Mouse (Mus musculus): ENCODE measurements around the gene Lbr. TPM values are rescaled to one million over a fixed set of nuclear protein-coding genes. Genes with fewer than 3 reads are reported as not detected.
"Not testable (repeated sequence)": the region's sequence is repeated elsewhere in the genome, so short reads cannot be mapped to it uniquely, and the experiment has no call there.

Lbr gene
- polyA plus RNA-seq, 1 experiment: 17.8 TPM

DNA sequence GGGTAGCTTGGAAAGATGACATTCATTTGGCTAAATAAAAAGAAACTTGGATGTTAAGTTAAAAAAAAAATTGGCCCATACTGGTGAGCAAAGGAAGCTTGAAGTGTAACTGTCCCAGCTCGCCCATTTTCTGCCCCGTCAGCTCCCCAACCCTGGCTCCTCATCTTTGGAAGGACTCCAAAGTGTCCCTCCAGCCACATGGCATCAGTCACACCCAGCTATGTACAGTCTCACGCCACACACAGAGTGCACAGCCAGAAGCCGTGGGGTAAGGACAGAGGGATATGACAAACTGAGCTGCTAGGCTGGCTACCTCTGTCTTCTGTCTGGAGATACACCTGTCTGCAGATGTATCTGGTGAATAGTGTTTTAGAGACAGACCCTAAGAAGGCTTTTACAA lies 42.2 kb downstream of the Lbr start:
- Histone ChIP-seq H3K27me3 (ENCODE audit: control insufficient read depth, insufficient read depth, low read length) (no peaks in the 10 kb centered on the region), H3K27ac (ENCODE audit: insufficient read depth, low read length) (no peak overlapping the region), H3K4me1 (ENCODE audit: control insufficient read depth, insufficient read depth, low read length) (peaks cover 2% of the 10 kb centered on the region; the same call in 1 of the 2 replicates), H3K4me3 (replicated peaks; ENCODE audit: insufficient read depth, low read depth, low read length) (no peak overlapping the region)
- WGBS: 26% methylated on average over 4 of the region's 4 CpGs
- TF ChIP-seq CTCF (IDR thresholded peaks at IDR 0.05; ENCODE audit: borderline replicate concordance, insufficient read depth, low read depth, low read length): no peak
- TF ChIP-seq POLR2A (IDR thresholded peaks at IDR 0.05; ENCODE audit: borderline replicate concordance, insufficient read depth, low read length): no peak
- no peak for DNase-seq

DNA sequence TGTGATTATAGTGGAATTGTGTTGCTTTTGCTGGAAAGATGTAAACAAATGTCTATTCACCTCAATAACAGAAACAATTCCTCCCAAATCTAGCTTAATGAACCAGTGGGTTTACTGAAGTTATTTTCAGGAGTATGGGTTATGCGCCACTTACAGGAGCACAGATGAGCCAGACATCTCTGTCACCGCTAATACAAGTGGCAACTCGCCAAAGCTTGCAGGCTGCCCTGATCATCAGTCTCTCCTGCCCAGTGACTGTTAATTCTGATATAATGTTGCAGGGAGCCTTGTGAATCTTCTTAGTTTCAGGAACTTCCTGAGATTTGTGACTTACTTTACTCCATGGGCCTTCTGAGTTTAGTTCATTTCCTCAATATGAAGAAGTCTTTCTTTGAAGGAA lies 42.9 kb downstream of the Lbr start:
- no peaks in the 10 kb centered on the region for H3K27me3 ChIP-seq (ENCODE audit: control insufficient read depth, insufficient read depth, low read length)
- DNase-seq: no peak
- no peak for TF ChIP-seq CTCF (IDR thresholded peaks at IDR 0.05; ENCODE audit: borderline replicate concordance, insufficient read depth, low read depth, low read length)
- TF ChIP-seq POLR2A (IDR thresholded peaks at IDR 0.05; ENCODE audit: borderline replicate concordance, insufficient read depth, low read length): no peak
- H3K27ac ChIP-seq (ENCODE audit: insufficient read depth, low read length): no peak overlapping the region
- H3K4me1 ChIP-seq (ENCODE audit: control insufficient read depth, insufficient read depth, low read length): peaks cover 2% of the 10 kb centered on the region; the same call in 1 of the 2 replicates
- 49% methylated on average over 3 of the region's 3 CpGs for WGBS
- H3K4me3 ChIP-seq (replicated peaks; ENCODE audit: insufficient read depth, low read depth, low read length): no peak overlapping the region

GRCm38 (mm10) chr1:181793541-181793940 lies 49.3 kb downstream of the Lbr start:
- Histone ChIP-seq H3K27me3 (ENCODE audit: control insufficient read depth, insufficient read depth, low read length) (no peaks in the 10 kb centered on the region), H3K4me3 (replicated peaks; ENCODE audit: insufficient read depth, low read depth, low read length) (no peak overlapping the region), H3K4me1 (ENCODE audit: control insufficient read depth, insufficient read depth, low read length) (no peaks in the 10 kb centered on the region), H3K27ac (ENCODE audit: insufficient read depth, low read length) (no peak overlapping the region)
- peak in 1 of 2 experiments; percentile 23 for DNase-seq
- TF ChIP-seq POLR2A (IDR thresholded peaks at IDR 0.05; ENCODE audit: borderline replicate concordance, insufficient read depth, low read length) (no peak), CTCF (IDR thresholded peaks at IDR 0.05; ENCODE audit: borderline replicate concordance, insufficient read depth, low read depth, low read length) (no peak)
- WGBS: 34% methylated on average over 2 of the region's 2 CpGs

- TF ChIP-seq CTCF (IDR thresholded peaks at IDR 0.05; ENCODE audit: borderline replicate concordance, insufficient read depth, low read depth, low read length): no peak
- no peak for TF ChIP-seq POLR2A (IDR thresholded peaks at IDR 0.05; ENCODE audit: borderline replicate concordance, insufficient read depth, low read length)
- no peak for DNase-seq
- 18% methylated on average over 6 of the region's 6 CpGs for WGBS
- Histone ChIP-seq H3K4me3 (replicated peaks; ENCODE audit: insufficient read depth, low read depth, low read length) (no peak overlapping the region), H3K27me3 (ENCODE audit: control insufficient read depth, insufficient read depth, low read length) (no peaks in the 10 kb centered on the region), H3K27ac (ENCODE audit: insufficient read depth, low read length) (no peak overlapping the region), H3K4me1 (ENCODE audit: control insufficient read depth, insufficient read depth, low read length) (no peaks in the 10 kb centered on the region)
Measured at GRCm38 (mm10) chr1:181789952-181790351, 52.9 kb downstream of the Lbr start.

GRCm38 (mm10) chr1:181782600-181782999 lies 60.2 kb downstream of the Lbr start:
- H3K27ac ChIP-seq (ENCODE audit: insufficient read depth, low read length); H3K4me3 ChIP-seq (replicated peaks; ENCODE audit: insufficient read depth, low read depth, low read length); H3K27me3 ChIP-seq (ENCODE audit: control insufficient read depth, insufficient read depth, low read length); H3K4me1 ChIP-seq (ENCODE audit: control insufficient read depth, insufficient read depth, low read length): not testable (repeated sequence)
- DNase-seq: peak in 1 of 2 experiments; percentile 1
- 95% methylated on average over 11 of the region's 11 CpGs for WGBS

- no peak overlapping the region for H3K4me3 ChIP-seq (replicated peaks; ENCODE audit: insufficient read depth, low read depth, low read length)
- H3K4me1 ChIP-seq (ENCODE audit: control insufficient read depth, insufficient read depth, low read length): no peaks in the 10 kb centered on the region
- H3K27ac ChIP-seq (ENCODE audit: insufficient read depth, low read length): no peak overlapping the region
- WGBS: 59% methylated on average over 1 of the region's 1 CpGs
- no peak for DNase-seq
- no peak for TF ChIP-seq CTCF (IDR thresholded peaks at IDR 0.05; ENCODE audit: borderline replicate concordance, insufficient read depth, low read depth, low read length)
- TF ChIP-seq POLR2A (IDR thresholded peaks at IDR 0.05; ENCODE audit: borderline replicate concordance, insufficient read depth, low read length): no peak
- H3K27me3 ChIP-seq (ENCODE audit: control insufficient read depth, insufficient read depth, low read length): no peaks in the 10 kb centered on the region
Measured at GRCm38 (mm10) chr1:181776541-181776940, 66.3 kb downstream of the Lbr start.

- no peak overlapping the region for H3K4me3 ChIP-seq (replicated peaks; ENCODE audit: insufficient read depth, low read depth, low read length)
- DNase-seq: no peak
- TF ChIP-seq CTCF (IDR thresholded peaks at IDR 0.05; ENCODE audit: borderline replicate concordance, insufficient read depth, low read depth, low read length) (no peak), POLR2A (IDR thresholded peaks at IDR 0.05; ENCODE audit: borderline replicate concordance, insufficient read depth, low read length) (no peak)
- WGBS: 76% methylated on average over 3 of the region's 3 CpGs
- H3K4me1 ChIP-seq (ENCODE audit: control insufficient read depth, insufficient read depth, low read length): no peaks in the 10 kb centered on the region
- H3K27ac ChIP-seq (ENCODE audit: insufficient read depth, low read length): no peak overlapping the region
- H3K27me3 ChIP-seq (ENCODE audit: control insufficient read depth, insufficient read depth, low read length): no peaks in the 10 kb centered on the region
Measured at GRCm38 (mm10) chr1:181771871-181772270, 71.0 kb downstream of the Lbr start.

DNA sequence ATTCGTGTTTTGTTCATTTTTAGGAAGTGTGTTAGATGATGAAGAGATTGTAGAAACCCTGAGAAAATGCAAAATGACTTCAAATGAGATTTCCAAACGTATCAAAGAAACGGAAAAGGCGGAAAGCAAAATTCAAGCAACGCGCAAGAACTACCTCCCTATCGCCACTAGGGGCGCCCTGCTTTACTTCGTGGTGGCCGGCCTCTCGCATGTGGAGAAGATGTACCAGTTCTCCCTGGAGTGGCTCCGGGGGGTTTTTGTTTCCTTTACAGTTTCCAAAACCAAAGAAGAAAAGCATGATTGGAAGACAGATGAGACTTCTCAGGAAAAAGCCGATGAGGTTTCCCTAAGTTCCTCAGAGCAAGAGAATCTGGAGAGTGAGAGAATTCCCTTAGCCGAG lies 73.5 kb downstream of the Lbr start:
- TF ChIP-seq CTCF (IDR thresholded peaks at IDR 0.05; ENCODE audit: borderline replicate concordance, insufficient read depth, low read depth, low read length) (no peak), POLR2A (IDR thresholded peaks at IDR 0.05; ENCODE audit: borderline replicate concordance, insufficient read depth, low read length) (no peak)
- Histone ChIP-seq H3K27ac (ENCODE audit: insufficient read depth, low read length) (no peak overlapping the region), H3K4me3 (replicated peaks; ENCODE audit: insufficient read depth, low read depth, low read length) (no peak overlapping the region), H3K27me3 (ENCODE audit: control insufficient read depth, insufficient read depth, low read length) (no peaks in the 10 kb centered on the region), H3K4me1 (ENCODE audit: control insufficient read depth, insufficient read depth, low read length) (no peaks in the 10 kb centered on the region)
- no peak for DNase-seq
- 58% methylated on average over 14 of the region's 14 CpGs for WGBS

Other genes with a start within 250 kb of the Lbr start
- gene Enah, start 176.9 kb upstream of the Lbr start, polyA plus RNA-seq (2012; rRNA removed): 48.5 and 53.6 TPM in 2 replicates

Measured in cerebellum, adult 2 months (tissue).